Mouse (Mus musculus) adrenal gland, adult 10 weeks (tissue): ENCODE measurements around the gene Alppl2. TPM values are rescaled to one million over a fixed set of nuclear protein-coding genes. Genes with fewer than 3 reads are reported as not detected.

Experiments used
- polyA plus RNA-seq: library from polyadenylated mRNA; stranded (reverse); fragments of 350-450 nt; fragmentation: Illumina TruSeq; extraction: RNeasy Lipid Tissue Mini Kit (QIAGEN cat#74804); gene quantifications from one replicate; pipeline ENCODE4 v1.2.3, GENCODE M21; 2014; ENCODE audit warnings: low read depth, low replicate concordance

Alppl2 gene
- polyA plus RNA-seq: not detected

GRCm38 (mm10) chr1:87089828-87090227 lies at the start of gene Alppl2:
TSS of gene Alppl2 (minus strand) at chr1:87089928.

GRCm38 (mm10) chr1:87124673-87125072 lies 34.9 kb upstream of the Alppl2 start, which contains the start of gene Akp3:
TSS of gene Akp3 (plus strand) at chr1:87124973.

GRCm38 (mm10) chr1:87101411-87101810 lies 11.7 kb upstream of the Alppl2 start, which contains the start of gene Alpi:
TSS of gene Alpi (minus strand) at chr1:87101606.

Other genes starting within 250 kb of the Alppl2 start
- not detected for gene Alpi, start 11.7 kb upstream of the Alppl2 start, polyA plus RNA-seq
- not detected for gene Akp3, start 35.0 kb upstream of the Alppl2 start, polyA plus RNA-seq
- not detected for gene Ecel1, start 66.6 kb upstream of the Alppl2 start, polyA plus RNA-seq
- gene Prss56, start 93.4 kb upstream of the Alppl2 start, polyA plus RNA-seq: not detected
- not detected for gene Chrnd, start 100.7 kb upstream of the Alppl2 start, polyA plus RNA-seq
- not detected for gene Chrng, start 114.7 kb upstream of the Alppl2 start, polyA plus RNA-seq
- 32.0 TPM for gene Eif4e2, start 124.0 kb upstream of the Alppl2 start, polyA plus RNA-seq
- 552 TPM for gene Efhd1, start 174.4 kb upstream of the Alppl2 start, polyA plus RNA-seq
- gene Gigyf2, start 237.1 kb upstream of the Alppl2 start, polyA plus RNA-seq: 121 TPM